Mouse (Mus musculus) cerebellum, adult 8-10 months (tissue): ENCODE data around the gene Aida.
"Not testable (repeated sequence)": the region's sequence is repeated elsewhere in the genome, so short reads cannot be mapped to it uniquely, and the experiment has no call there.

ENCODE experiments used
- DNase-seq: peaks from one replicate; pipeline ENCODE4 v3.0.0; 2022

Aida gene

DNA sequence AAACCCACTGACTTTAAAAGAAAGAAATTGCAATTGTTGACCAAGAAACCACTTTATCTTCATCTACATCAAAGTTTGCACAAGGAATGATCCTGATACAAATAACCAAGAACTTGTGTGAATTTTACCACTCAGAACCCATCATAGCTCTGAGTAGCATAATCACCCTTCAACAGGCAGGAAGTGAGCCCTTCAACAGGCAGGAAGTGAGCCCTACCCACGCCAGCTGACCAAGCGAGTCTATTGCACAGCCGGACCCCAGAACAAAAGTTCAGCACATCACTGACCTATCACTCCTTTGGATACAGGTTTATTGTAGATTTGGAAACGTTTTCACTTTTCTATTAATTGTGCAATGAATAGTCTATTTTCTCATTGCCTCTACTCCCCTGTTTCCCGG lies 26.1 kb downstream of the Aida start:
- not testable (repeated sequence) for DNase-seq

DNA sequence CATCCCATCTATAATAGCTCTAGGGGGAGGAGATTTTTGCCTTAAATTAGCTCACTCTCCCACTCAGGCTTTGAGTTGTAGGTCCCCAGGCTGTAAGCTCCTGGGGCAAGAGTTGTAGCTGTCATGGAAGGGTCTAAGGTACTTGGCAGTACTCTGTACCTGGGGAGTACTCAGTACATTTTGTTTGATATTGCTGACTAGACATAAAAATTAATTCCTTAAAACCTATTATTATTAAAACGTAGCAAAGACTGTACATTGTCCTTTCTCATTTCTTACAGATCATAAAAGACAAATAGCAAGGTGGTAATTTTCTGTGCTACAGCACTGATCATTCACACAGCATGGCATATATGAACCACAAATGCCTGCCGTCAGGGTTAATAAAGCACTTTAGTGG lies 27.5 kb downstream of the Aida start:
- no peak for DNase-seq

DNA sequence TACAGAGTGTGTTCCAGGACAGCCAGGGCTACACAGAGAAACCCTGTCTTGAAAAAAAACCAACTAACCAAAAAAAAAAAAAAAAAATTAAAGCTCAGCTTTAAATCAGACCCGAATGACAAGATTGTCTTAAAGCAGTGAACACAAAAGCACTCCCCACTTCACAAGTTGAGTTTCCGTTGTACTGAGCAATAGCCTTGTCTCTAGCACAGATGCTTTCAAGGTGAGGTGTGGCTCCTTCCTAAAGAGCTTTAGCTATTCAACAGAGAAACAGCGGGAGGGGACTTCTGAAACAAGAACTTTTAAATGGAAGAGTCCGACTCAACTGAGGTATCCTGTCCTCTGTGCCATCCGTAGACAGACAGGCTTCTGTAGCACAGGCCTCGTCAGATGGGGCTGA lies 28.0 kb downstream of the Aida start:
- DNase-seq = no peak

DNA sequence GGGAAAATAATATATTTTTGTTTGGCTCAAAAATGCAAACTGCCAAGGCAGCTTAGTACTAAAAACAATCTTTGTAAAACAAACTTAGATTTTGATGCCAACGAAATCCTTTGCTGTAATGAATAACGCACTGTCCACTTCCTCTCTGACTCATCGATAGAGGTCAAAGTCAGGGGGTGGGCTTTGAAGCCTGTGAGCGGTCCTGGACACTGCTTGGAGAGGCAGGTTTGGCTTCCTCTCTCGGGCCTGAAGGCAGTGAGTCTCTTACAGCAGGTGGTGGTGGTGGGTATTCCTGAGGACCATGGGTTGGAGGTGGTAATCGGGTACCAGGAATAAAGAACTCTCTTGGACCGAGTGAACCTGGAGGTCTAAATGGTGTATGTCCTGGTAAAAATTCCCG lies 30.8 kb downstream of the Aida start:
- no peak for DNase-seq

DNA sequence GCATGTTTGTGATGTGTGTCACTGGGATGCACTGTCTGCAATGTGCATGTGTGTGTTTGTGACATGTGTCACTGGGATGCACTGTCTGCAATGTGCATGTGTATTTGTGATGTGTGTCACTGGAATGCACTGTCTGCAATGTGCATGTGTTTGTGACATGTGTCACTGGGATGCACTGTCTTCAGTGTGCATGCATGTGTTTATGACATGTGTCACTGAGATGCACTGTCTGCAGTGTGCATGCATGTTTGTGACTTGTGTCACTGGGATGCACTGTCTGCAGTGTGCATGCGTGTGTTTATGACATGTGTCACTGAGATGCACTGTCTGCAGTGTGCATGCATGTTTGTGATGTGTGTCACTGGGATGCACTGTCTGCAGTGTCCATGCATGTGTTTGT lies 46.5 kb downstream of the Aida start:
- DNase-seq = not testable (repeated sequence)

DNA sequence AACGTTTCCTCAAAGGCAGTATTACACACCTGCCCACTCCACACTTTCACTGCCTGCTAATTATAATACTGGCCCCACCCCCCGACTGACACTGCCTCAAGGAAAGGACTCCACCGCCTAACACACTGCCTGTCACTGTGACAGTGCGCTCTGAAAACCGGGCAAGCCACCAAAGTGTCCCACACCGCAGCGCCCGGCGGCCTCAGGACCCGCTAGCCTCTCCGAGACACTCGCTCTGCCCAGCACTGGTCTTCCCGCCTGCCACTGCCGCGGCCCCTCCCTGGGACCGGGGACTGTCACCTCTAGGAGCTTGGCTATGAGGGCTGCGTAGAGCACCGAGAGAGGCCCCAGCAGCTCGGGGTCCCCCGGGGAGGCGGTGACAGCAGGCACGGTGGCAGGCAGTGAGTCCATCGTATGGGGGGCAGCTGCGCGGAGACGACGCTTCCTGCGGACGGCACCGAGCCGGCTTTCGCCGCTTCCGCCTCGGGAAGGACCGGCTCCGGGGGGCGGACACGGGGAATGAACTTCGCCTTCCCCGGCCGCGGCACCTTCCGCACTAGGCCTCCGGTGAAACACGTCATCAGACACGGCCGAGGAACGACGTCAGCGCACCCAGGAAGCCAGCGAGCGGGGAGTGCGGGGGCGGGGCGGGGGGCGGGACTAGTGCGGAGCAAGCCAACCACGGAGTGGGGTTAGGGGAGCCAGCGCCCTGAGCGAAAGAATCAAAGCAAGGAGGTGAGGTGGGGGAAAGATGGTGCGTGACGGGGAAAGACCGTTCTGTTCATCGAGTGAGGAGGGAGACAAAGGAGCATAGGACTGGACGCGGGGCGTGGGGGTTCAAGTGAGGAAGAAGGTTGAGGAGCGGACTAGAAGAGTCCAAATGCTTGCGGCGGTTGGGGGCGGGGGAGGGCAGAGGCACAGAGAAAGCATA lies 48.8 kb downstream of the Aida start:
- DNase-seq = peak; percentile 76

DNA sequence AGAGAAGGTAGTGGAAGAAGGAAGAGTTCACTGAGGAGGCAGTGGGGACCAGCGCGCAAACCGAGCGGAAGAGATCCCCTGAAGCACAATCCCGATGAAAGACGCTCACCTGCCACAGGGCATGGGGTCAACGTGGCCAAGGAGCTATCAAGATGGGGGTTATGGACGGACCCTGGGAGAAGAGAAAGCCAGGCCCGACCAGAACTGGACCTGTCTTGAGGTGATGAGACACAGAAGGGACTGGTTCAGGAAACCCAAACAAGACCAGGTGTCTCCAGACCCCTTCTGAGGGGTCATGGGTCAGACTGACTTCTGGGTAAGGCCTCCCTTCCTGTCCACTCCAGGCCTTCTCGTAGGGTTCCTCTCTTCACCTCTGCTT lies 49.4 kb downstream of the Aida start:
- no peak for DNase-seq

DNA sequence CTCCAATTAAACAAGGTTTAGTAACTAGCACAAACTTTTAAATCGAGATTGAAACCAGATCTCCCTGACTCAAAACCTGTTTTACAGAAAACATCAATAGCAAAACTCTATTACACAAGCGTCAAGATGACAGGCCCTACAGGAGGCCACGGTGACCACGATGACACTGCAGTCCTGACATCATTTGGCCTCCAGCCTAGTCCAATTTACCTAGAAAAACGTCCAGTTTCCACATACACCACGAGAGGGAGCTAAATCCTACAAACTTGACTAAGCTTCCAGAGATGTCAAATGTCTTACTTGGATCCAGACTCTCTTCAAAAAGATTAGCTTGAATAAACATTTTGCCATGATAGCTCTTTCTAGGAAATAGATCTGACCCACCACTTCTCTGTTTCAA lies 53.5 kb downstream of the Aida start:
- DNase-seq = peak; percentile 69

DNA sequence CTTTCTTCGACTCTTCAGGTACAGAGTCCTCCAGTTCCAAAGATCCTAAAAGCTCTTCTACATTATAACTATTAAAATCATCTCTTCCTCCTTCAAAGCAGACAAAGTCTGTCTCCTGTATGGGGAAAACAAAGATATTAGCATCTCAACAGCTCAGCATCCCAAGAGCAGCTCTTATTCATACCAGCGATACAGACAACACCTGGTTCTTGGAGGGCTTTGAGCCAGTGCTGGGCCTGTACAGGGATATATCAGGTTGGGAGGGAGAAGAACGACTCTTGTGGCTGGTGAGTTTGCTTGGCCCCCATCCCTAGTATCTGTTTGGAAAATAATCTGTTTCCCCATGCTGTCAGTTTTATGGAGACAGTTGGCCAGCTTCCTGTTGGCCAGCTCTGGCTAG lies 62.5 kb downstream of the Aida start:
- no peak for DNase-seq

DNA sequence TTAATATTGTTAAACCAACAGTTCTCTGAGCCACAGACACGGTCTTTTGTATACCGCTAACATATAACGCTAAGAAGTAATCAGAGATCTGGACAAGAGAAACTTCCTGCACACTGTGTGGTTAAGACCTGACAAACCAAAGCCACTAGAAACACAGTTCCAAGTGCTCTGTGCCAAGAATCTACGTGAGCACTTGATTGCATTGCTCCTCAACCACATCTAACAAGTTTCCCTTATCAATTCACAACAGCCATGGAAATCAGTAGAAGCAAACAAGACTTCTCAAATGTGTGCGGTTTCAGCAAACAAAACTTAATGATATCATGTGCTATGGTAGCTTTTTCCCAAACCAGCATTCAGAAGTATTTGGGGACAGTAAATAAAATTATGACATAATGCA lies 65.9 kb downstream of the Aida start:
- no peak for DNase-seq

DNA sequence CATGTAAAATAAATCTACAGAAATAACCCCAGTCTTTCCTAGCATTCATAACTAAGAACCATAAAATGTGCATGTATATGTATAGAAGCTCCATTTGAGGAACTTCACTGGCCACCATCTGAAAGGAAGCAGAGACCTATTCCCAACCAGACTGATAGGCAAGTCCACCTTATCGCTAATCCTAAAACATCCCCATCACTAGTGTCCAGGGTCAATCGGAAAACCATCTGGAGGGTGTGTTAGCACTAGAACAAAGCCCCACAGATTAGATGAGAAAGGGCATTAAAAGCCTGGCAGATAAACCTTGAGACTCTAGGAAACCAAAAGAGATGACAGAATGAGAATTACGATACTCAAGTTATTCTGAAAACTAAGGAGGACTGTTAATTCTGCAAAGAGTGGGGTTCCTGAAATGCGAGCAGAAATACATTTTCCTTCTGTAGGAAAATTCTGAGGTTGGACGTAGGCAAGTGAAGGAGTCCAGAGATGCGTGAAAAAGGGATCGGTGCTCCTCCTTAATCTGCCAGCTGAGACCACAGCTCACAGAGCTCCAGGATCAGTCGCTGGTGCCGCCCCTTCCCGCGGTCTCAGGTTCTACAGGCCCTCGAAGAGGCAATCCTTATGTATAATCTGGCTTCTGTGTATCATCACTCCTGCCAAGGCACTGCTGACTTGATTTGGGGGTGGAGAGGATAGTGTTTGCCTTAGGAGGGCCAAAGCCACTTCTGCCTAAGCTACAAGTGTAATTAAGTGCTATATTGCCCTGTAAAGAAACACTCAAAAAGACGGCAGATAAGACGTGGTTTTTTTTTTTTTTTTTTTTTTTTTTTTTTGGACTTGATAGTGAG lies 66.6 kb downstream of the Aida start:
- no peak for DNase-seq

DNA sequence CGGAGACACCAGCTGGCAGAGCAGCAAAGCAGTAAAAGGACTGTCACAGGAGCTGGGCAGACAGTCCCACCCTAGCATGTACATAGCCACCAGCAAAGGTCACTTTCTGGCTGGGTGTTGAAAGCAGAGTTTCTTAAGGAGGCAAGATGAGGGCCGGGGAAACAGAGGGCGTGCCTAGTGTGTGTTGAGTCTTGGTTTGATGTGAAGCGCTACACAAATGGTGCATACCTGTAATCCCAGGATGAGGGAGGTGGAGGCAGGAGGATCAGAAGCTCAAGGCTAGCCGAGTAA lies 67.1 kb downstream of the Aida start:
- no peak for DNase-seq

DNA sequence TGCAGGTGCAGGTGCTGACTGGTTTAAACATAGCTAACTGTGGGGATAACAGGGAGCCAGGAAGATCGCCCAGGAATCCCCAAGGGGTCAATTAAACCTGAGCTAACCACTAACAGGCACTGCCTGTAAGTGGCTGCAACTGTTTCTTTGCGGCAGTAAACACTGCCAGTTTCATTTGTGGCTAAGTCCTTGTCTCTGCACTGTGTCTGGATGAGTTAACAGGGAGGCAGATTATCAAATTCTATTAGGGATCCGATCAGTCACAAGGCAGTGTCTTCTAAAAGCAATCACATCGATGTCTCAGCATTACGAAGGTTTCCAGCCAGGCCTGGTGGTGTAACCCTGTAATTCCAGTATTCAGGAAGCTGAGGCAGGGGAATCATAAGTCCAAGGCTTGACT lies 70.0 kb downstream of the Aida start:
- DNase-seq = no peak

DNA sequence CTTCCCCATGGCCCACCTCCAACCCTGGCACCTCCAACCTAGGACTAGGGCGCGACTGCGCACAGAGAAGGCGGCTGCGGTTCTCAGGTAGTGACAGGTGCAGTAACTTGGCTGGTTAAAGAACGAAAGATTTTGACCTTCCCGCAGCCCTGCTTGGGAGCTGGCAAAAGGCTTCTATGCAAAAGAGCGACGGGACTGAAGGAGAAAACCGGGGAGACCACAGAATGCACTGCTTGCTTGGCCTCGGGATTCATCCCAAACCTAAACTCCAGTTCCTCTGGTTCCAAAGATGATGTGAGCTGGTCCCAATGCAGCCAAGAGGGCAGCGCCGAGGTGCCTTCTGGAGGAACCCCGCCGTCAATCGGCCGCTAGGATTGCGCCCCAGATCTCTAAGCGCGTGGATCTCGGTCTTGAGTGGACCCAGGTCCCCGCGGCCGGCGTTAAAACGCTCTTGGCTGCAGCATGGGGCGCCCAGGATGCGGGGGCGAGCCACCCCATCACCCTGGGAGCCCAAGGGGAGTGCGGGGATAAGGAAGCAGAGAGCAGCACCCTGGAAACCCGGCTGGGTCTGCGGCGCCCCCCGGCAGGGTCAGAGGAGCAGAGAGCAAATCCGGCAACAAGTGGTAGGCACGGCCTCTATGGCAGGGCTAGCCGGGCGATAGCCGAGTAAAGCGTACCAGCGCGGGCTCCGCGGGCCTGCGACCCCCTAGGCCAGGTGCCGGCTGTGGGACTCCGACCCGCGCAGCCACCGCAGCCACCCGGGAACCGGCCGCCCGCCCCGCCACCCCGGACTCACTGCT lies 72.4 kb downstream of the Aida start:
- DNase-seq = peak; percentile 36

DNA sequence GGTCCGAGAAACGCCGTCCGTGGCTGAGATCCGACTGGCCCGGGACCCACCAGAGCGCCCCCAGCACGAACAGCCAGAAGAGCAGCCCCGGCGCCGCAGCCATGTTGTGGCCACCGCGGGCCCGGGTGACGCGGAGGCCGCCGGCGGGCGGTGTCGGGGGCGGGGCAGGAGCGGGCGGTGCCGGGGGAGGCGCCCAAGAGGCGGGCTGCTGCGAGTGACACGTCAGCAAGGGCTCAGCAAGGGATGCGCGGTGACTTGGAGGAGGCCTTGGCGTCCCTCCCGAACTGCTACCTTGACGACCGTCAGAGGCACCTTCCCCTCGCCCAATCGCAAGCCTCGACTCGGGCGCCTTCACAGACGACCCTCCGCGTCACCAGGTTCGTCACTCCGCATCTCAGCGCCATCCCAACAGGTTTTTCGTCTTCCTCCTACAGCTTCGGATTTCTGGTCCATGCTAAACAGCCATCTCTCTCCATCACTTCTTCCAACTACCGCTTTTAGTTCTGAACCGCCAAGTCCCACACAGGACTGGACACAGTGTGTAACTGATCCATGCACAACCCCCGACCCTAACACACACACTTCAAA lies 73.1 kb downstream of the Aida start, which contains the start of gene Mia3:
Mia3 (minus strand) TSS at position 127 of the 588 bp plus-strand sequence.
- DNase-seq = peak; percentile 98

DNA sequence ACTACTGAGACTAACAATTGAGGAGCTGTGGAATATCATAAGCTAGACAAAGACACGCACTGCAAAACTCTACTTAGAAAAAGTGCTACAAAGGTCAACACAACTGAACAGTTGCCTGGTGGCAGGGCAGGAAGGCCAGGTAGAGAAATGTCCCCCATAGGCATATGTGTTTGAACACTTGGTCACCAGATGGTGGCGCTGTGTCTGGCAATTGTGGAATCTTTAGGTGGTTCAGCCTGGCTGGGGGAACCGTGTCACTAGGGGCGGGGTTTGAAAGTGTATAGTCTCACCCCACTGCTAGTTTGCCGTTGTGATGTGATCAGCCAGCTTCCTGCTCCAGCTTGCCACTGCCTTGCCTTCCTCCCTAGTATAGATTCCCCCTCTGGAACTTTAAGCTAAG lies 78.3 kb downstream of the Aida start:
- DNase-seq = no peak
